Mouse (Mus musculus): Measurements from ENCODE around the gene Igfbp7.

DNA sequence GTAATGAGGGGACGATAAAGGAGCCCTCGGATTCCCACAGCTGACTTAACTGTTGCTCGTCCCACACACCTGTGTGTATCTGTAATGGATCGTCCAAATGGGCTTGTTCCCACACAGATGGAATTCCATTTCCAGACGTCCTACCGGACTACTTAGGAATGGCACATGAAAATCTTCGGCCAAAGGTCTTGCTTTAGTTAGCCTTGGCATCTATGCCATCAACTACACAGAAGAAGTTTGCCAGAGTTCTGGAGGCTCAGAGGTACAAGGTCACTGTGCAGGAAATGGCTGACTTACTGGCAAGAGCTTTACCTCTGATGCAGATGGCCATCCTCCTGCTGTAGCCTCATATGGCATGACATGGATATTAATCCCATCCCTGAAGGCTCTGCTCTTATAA, 26.6 kb downstream of the Igfbp7 start:
- TF ChIP-seq CTCF (conservative IDR thresholded peaks at IDR 0.05; ENCODE audit: insufficient read depth, insufficient read length, low read depth, low read length): no peak
- no peak for TF ChIP-seq POLR2A (IDR thresholded peaks at IDR 0.05; ENCODE audit: low read depth, low read length)
